Mouse (Mus musculus) small intestine, adult 2 months (tissue): Measurements from ENCODE around the gene Rps21. TPM values are rescaled to one million over a fixed set of nuclear protein-coding genes. Genes with fewer than 3 reads are reported as not detected.

Source experiments
- H3K27ac ChIP-seq: fragments of 200-500 bp; 2 replicates; pipeline ENCODE4 v1.5.1; 2012; ENCODE audit warnings: low read depth, low read length, control low read depth, inconsistent platforms; ENCODE audit not compliant: insufficient read depth
- H3K27me3 ChIP-seq: fragments of 200-500 bp; 2 replicates; pipeline ENCODE4 v1.6.1; 2012; ENCODE audit warnings: mild to moderate bottlenecking, moderate library complexity, low read length, inconsistent platforms; ENCODE audit not compliant: control insufficient read depth, insufficient read depth
- H3K36me3 ChIP-seq: fragments of 200-500 bp; 2 replicates; pipeline ENCODE4 v1.6.1; 2012; ENCODE audit warnings: mild to moderate bottlenecking, low read length, control low read depth, inconsistent platforms; ENCODE audit not compliant: control insufficient read depth, insufficient read depth
- H3K4me1 ChIP-seq: fragments of 200-500 bp; 2 replicates; pipeline ENCODE4 v1.6.1; 2012; ENCODE audit warnings: low read length, inconsistent platforms, mixed read lengths; ENCODE audit not compliant: control insufficient read depth, insufficient read depth, insufficient read length
- H3K4me3 ChIP-seq: fragments of 200-500 bp; 2 replicates; pipeline ENCODE4 v1.5.1; 2012; ENCODE audit warnings: low read depth, mild to moderate bottlenecking, control low read depth, inconsistent platforms, low read length, moderate library complexity
- CTCF ChIP-seq: fragments of 200-500 bp; IDR thresholded peaks from 2 replicates; pipeline ENCODE4 v1.5.1; 2012; ENCODE audit warnings: low read depth, mild to moderate bottlenecking, control low read depth, inconsistent platforms, low read length, moderate library complexity, mixed read lengths; ENCODE audit not compliant: insufficient replicate concordance, insufficient read length; ENCODE audit errors: extremely low read depth
- POLR2A ChIP-seq: fragments of 200-500 bp; IDR thresholded peaks from 2 replicates; pipeline ENCODE4 v1.6.1; 2012; ENCODE audit warnings: low read depth, mild to moderate bottlenecking, control low read depth, inconsistent platforms, low read length, moderate library complexity
- WGBS: fragments of 180-500 bp; shearing (Covaris S2); methylation state at CpG from one replicate; pipeline ENCODE4 v1.1.7; 2018; 5-methylcytosine and 5-hydroxymethylcytosine counted together
- polyA plus RNA-seq: library from polyadenylated mRNA; depleted of rRNA; stranded (reverse); fragments of >200 nt; gene quantifications from 2 replicates; pipeline ENCODE4 v1.2.3, GENCODE M21; 2012

The Rps21 gene
- polyA plus RNA-seq, 1 experiment, result 2,413 TPM

- Histone ChIP-seq H3K36me3 (no peaks in the 10 kb centered on the region), H3K4me3 (no peak overlapping the region), H3K4me1 (peaks cover 46% of the 10 kb centered on the region), H3K27ac (peak overlapping the region; percentile 98), H3K27me3 (no peaks in the 10 kb centered on the region)
- WGBS, result 30% methylated on average over 8 of the region's 8 CpGs
- TF ChIP-seq POLR2A, result no peak; the same call in 1 of the 2 replicates
- no peak for TF ChIP-seq CTCF
Measured at GRCm38 (mm10) chr2:180277773-180278320, 20.7 kb downstream of the Rps21 start.

GRCm38 (mm10) chr2:180279321-180279720, 22.1 kb downstream of the Rps21 start:
- Histone ChIP-seq H3K36me3 (no peaks in the 10 kb centered on the region), H3K4me1 (peaks cover 42% of the 10 kb centered on the region), H3K27me3 (no peaks in the 10 kb centered on the region), H3K4me3 (no peak overlapping the region), H3K27ac (no peak overlapping the region)
- 87% methylated on average over 8 of the region's 8 CpGs for WGBS
- TF ChIP-seq POLR2A (no peak), CTCF (no peak)

- Histone ChIP-seq H3K36me3 (no peaks in the 10 kb centered on the region), H3K4me1 (peaks cover 32% of the 10 kb centered on the region), H3K27me3 (no peaks in the 10 kb centered on the region), H3K4me3 (peak overlapping the region; percentile 31; the same call in 1 of the 2 replicates), H3K27ac (peak overlapping the region; percentile 45; the same call in 1 of the 2 replicates)
- TF ChIP-seq POLR2A, result no peak
- no peak for TF ChIP-seq CTCF
- WGBS, result 42% methylated on average over 11 of the region's 11 CpGs
Measured at GRCm38 (mm10) chr2:180288966-180289365, 31.8 kb downstream of the Rps21 start.

- Histone ChIP-seq H3K27ac (peak within 1 kb of the TSS; percentile 45; the same call in 1 of the 2 replicates), H3K4me3 (peak within 1 kb of the TSS; percentile 31), H3K27me3 (no peaks in the 10 kb centered on the region), H3K36me3 (no peaks in the 10 kb centered on the region), H3K4me1 (peaks cover 32% of the 10 kb centered on the region)
- no peak for TF ChIP-seq CTCF
- no peak for TF ChIP-seq POLR2A
- 16% methylated on average over 16 of the region's 16 CpGs for WGBS
Measured at GRCm38 (mm10) chr2:180289440-180290108, 32.4 kb downstream of the Rps21 start, which contains the start of gene Rbbp8nl. Gene Rbbp8nl, minus strand, starts transcription at chr2:180289879.

- Histone ChIP-seq H3K27ac (no peak overlapping the region), H3K36me3 (no peaks in the 10 kb centered on the region), H3K4me3 (no peak overlapping the region), H3K4me1 (peaks cover 32% of the 10 kb centered on the region), H3K27me3 (no peaks in the 10 kb centered on the region)
- WGBS, result 36% methylated on average over 6 of the region's 6 CpGs
- TF ChIP-seq CTCF (no peak), POLR2A (no peak)
Measured at GRCm38 (mm10) chr2:180290503-180290902, 33.3 kb downstream of the Rps21 start.

- TF ChIP-seq POLR2A, result no peak
- no peak for TF ChIP-seq CTCF
- Histone ChIP-seq H3K36me3 (no peaks in the 10 kb centered on the region), H3K27me3 (no peaks in the 10 kb centered on the region), H3K4me1 (peaks cover 32% of the 10 kb centered on the region), H3K4me3 (no peak overlapping the region), H3K27ac (peak overlapping the region; percentile 57)
- WGBS, result 22% methylated on average over 5 of the region's 5 CpGs
Measured at GRCm38 (mm10) chr2:180291566-180291965, 34.4 kb downstream of the Rps21 start.

- H3K27ac ChIP-seq, result peak overlapping the region; percentile 57
- TF ChIP-seq CTCF (no peak), POLR2A (0 out of 2 replicates have a peak, but pooled peaks have one; percentile 18)
- H3K4me3 ChIP-seq, result no peak overlapping the region
- H3K4me1 ChIP-seq, result peaks cover 32% of the 10 kb centered on the region
- no peaks in the 10 kb centered on the region for H3K27me3 ChIP-seq
- 23% methylated on average over 4 of the region's 4 CpGs for WGBS
- no peaks in the 10 kb centered on the region for H3K36me3 ChIP-seq
Measured at GRCm38 (mm10) chr2:180292026-180292425, 34.8 kb downstream of the Rps21 start.
